Mouse (Mus musculus) left cerebral cortex, postnatal 36 days (tissue): ENCODE measurements around the gene Polr2c. TPM values are rescaled to one million over a fixed set of nuclear protein-coding genes. Genes with fewer than 3 reads are reported as not detected.
A peak's percentile ranks its signal among the peaks of the same experiment; 100 is the strongest.
"Not testable (repeated sequence)": the region's sequence is repeated elsewhere in the genome, so short reads cannot be mapped to it uniquely, and the experiment has no call there.

Source experiments
- DNase-seq, 2 experiments: peaks; one replicate each; pipeline ENCODE4 v3.0.0; 2021 to 2022; ENCODE audit warnings: low spot score in 2 of 2, mixed read lengths in 1 of 2
- intact Hi-C: fragments of 180-260 bp; cut with DNase I; formaldehyde crosslinking; loops from one replicate; pipeline ENCODE4 v1.15.1; 2025
- total RNA-seq, 2 experiments: library from RNA; stranded (reverse); gene quantifications; 2 replicates each; pipeline ENCODE4 v1.2.3; 2021

The Polr2c gene
- total RNA-seq = 10 to 100 TPM; 67.1 to 72.7 TPM

- intact Hi-C loops = no loop called here
- DNase-seq = peak; percentile 91 to 92
Measured at GRCm38 (mm10) chr8:94857346-94858173, at the start of gene Polr2c. Gene Polr2c, plus strand, starts transcription at chr8:94857450.

- intact Hi-C loops = no loop called here
- DNase-seq = no peak
Measured at GRCm38 (mm10) chr8:94807506-94807905, 49.7 kb upstream of the Polr2c start.

GRCm38 (mm10) chr8:94808372-94808771 is 48.9 kb upstream of the Polr2c start:
- intact Hi-C loops = no loop called here
- no peak for DNase-seq

- intact Hi-C loops = loop anchor here (5.0 to 10.0 kb wide), 2 partner anchors 38 to 205 kb away; partner anchors contain the start of genes Cx3cl1, Fam192a and Rspry1
- no peak for DNase-seq
Measured at GRCm38 (mm10) chr8:94810153-94810552, 47.1 kb upstream of the Polr2c start, which contains the start of gene Ccl17. Gene Ccl17, plus strand, starts transcription at chr8:94810453.

GRCm38 (mm10) chr8:94810855-94811254 is 46.4 kb upstream of the Polr2c start:
- intact Hi-C loops = loop anchor here (5.0 to 10.0 kb wide), 2 partner anchors 39 to 206 kb away; partner anchors contain the start of genes Cx3cl1, Fam192a and Rspry1
- no peak for DNase-seq

GRCm38 (mm10) chr8:94811654-94812053 is 45.6 kb upstream of the Polr2c start:
- intact Hi-C loops = loop anchor here (1.0 to 10.0 kb wide), 3 partner anchors 39 to 207 kb away; partner anchors contain the start of genes Cx3cl1, Fam192a and Rspry1
- no peak for DNase-seq

GRCm38 (mm10) chr8:94812645-94813098 is 44.6 kb upstream of the Polr2c start:
- intact Hi-C loops = loop anchor here (1.0 to 10.0 kb wide), 3 partner anchors 40 to 208 kb away; partner anchors contain the start of genes Cx3cl1, Fam192a and Rspry1
- DNase-seq = peak; percentile 84 to 90

GRCm38 (mm10) chr8:94814556-94814955 is 42.7 kb upstream of the Polr2c start:
- intact Hi-C loops = loop anchor here (5.0 to 10.0 kb wide), 2 partner anchors 42 to 210 kb away; partner anchors contain the start of genes Cx3cl1, Fam192a and Rspry1

GRCm38 (mm10) chr8:94817933-94818332 is 39.3 kb upstream of the Polr2c start:
- DNase-seq = no peak
- intact Hi-C loops = loop anchor here (1.0 to 10.0 kb wide), 2 partner anchors 114 to 213 kb away; partner anchors contain the start of genes Fam192a and Rspry1

More at GRCm38 (mm10) chr8:94814556-94814955, 42.7 kb upstream of the Polr2c start:
- no peak for DNase-seq

GRCm38 (mm10) chr8:94819671-94820179 is 37.5 kb upstream of the Polr2c start:
- no peak for DNase-seq
- intact Hi-C loops = loop anchor here (10.0 kb wide), 1 partner anchor 215 kb away; the partner anchor contains the start of genes Fam192a and Rspry1

- DNase-seq = no peak
- intact Hi-C loops = no loop called here
Measured at GRCm38 (mm10) chr8:94820553-94820952, 36.7 kb upstream of the Polr2c start.

- intact Hi-C loops = no loop called here
- no peak for DNase-seq
Measured at GRCm38 (mm10) chr8:94821381-94821780, 35.9 kb upstream of the Polr2c start.

- intact Hi-C loops = no loop called here
- DNase-seq = peak; percentile 51 to 60
Measured at GRCm38 (mm10) chr8:94822637-94823560, 34.4 kb upstream of the Polr2c start.

- intact Hi-C loops = no loop called here
- no peak for DNase-seq
Measured at GRCm38 (mm10) chr8:94825170-94825569, 32.1 kb upstream of the Polr2c start.

GRCm38 (mm10) chr8:94826210-94826609 is 31.0 kb upstream of the Polr2c start:
- no peak for DNase-seq
- intact Hi-C loops = no loop called here

GRCm38 (mm10) chr8:94828284-94828683 is 29.0 kb upstream of the Polr2c start:
- DNase-seq = no peak
- intact Hi-C loops = no loop called here

GRCm38 (mm10) chr8:94833901-94834405 is 23.3 kb upstream of the Polr2c start:
- DNase-seq, intact Hi-C loops: not testable (repeated sequence)

GRCm38 (mm10) chr8:94835751-94836150 is 21.5 kb upstream of the Polr2c start:
- DNase-seq, intact Hi-C loops: not testable (repeated sequence)
